Mouse (Mus musculus): ENCODE measurements around the gene Ascl3.

DNA sequence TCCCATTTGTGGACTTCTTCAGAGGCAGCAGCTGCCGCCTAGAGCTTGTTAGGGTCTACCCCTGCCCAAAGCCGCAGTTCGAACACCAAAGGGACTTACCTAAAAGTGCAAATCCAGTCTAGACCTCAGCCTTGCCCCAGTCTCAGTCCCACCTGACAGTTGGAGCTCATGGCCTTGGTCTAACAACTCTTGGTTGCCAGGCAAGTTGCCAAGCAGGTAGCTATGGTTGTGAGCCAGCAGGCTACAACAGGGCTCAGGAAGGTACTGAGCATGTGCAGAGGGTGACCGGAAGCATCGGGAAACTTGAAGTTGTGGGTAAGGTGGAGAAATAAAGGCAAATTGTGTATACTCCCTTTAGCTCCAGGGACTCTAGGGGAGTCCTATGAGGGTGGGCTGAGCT, 7.8 kb downstream of the Ascl3 start, which contains the start of gene BC051019:
- TF ChIP-seq CTCF (IDR thresholded peaks at IDR 0.05; ENCODE audit: borderline replicate concordance, control insufficient read depth, extremely low read depth, insufficient read depth, low read length, poor library complexity) (no peak), POLR2A (IDR thresholded peaks at IDR 0.05; ENCODE audit: control insufficient read depth, extremely low read depth, insufficient read depth, low read length, poor library complexity) (no peak)
